Mouse (Mus musculus): Measurements from ENCODE around the gene Agtrap.

Agtrap gene

DNA sequence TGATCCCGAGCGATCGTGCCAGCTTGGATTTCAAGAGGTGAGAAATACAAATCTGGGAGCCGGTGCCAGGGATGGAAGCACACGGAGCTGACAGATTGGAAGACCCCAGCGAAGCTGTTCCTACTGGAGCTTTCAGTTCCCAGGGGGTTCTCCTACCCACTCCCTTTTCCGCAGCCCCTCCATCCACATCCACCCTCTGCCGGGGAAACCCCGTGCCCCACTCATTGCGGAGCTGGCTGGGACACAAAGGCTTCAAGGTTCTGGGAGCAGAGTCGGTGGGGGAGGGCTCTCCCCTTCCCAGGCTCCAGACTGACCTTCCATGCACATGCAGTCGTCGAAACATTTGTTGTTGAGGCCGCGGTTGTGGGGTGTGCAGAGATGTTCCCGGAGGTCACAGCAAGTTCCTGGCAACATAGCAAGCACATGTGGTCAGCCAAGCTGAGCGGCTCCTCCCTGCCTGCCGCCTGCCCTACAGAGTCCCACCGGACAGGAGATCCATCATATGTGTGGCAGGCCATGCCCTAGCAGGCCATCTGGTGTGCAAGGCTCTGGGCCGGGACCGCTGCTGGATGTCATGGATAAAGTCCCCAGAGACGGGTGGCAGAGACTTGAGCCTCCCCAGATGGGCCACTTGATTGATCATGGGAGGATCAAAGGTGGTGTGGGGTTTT lies 19.9 kb upstream of the Agtrap start:
- in situ Hi-C loops (cut with MboI, MseI), result no loop called here

DNA sequence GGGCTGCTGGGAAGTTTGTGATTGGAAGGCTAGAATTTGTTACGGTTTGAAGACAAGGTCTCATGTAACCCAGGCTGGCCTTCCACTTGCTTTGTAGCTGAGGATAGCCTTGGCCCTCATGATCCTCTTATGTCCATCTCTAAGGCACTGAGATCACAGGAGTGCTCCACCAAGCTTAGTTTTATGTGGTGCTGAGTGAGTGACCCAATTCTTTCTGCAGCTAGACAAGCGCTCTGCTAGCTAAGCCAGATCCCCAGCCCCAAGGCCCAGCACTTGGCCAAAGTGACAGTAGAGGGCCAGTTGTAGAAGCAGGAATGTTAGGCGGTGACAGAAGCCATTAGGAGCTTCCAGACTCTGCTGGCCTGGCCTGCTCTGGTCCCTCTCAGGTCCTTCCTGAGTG lies 16.3 kb upstream of the Agtrap start:
- in situ Hi-C loops (cut with MboI, MseI), result no loop called here

DNA sequence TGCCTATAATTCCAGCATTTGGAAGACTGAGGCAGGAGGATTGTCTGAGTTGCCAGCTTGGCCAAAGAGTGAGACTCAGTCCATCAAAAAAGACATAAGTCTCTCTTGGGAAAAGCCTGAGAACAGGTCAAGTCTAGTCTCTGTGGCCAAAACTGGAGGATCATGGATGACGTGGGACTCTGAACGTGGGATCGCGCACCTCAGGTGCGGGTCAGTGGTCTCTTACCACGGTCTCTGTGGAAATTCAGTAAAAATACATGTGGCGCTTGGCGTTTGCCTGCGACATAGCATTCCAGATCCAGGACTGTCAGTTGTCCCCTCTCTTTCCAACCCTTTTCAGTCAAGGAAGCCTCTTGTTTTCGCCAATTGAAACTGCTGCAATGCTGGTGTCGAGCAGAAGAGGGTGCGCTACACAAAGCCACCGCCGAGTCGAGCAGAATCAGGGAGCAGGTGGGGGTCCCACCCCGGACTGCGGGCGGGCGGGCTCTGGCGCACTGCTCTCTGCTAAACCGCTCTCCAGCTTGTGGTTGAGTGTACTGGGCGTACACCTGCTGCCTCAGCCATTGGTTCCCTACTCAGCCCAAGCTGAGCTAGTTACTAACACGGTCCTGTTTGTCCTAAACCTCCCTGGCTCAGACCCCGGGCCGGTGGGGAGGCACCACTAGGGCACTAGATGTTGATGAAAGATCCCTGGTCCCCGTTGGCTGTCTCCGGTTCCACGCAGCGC lies 14.1 kb upstream of the Agtrap start:
- in situ Hi-C loops (cut with MboI, MseI), result no loop called here

DNA sequence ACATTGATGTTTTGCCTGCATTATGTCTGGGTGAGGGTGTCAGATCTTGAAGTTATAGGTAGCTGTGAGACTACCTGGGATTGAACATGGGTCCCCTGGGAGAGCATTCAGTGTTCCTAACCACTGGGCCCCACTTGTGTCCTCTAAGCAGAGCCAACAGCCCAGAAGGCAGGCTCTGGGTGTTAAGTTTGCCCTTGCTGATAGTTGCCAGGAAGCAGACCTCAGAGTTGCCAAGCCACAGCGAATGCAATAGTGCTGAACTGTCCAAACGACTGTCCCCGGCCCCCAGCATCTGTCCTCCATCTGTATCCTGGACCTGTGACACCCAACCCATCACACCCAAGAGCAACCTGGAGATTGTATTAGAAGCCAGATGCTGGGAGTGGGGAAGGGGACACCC lies 10.8 kb upstream of the Agtrap start:
- in situ Hi-C loops (cut with MboI, MseI), result no loop called here

DNA sequence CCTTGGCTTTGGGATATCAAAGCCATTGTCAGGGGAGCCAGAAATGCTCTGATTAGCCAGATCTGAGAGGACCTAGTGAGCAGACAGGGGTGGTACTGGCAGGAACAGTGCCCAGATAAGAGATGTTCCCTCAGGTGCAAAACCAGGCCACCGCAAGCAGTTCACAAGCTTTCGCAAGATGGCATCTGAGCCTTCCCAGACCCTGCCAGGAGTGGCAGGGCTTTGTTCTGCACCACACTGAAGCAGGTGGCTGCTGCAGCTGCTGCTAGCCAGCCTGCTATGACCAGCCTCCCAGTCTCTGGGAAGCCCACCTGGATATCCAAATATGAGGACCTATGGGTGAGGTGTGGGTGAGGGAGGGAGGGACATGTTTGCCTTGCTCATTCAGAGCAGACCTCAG lies 10.1 kb upstream of the Agtrap start:
- in situ Hi-C loops (cut with MboI, MseI), result no loop called here

DNA sequence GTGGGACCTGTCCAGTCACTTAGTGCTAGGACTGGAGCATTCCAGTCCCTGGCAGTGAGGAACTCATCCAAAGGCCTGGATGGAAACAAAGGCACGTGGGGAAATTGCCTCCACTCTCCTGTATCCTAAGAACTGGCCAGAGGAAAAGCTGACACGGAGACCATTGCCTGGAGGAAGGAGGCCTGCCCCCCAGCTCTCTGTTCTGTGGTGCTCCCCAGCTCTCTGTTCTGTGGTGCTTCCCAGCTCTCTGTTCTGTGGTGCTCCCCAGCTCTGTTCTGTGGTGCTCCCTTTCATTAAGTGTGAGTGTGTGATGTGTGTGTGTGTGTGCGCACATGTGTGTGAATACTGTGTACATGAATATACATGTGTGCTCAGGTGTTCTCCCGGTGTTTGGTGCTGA lies 7.2 kb upstream of the Agtrap start:
- in situ Hi-C loops (cut with MboI, MseI), result no loop called here

DNA sequence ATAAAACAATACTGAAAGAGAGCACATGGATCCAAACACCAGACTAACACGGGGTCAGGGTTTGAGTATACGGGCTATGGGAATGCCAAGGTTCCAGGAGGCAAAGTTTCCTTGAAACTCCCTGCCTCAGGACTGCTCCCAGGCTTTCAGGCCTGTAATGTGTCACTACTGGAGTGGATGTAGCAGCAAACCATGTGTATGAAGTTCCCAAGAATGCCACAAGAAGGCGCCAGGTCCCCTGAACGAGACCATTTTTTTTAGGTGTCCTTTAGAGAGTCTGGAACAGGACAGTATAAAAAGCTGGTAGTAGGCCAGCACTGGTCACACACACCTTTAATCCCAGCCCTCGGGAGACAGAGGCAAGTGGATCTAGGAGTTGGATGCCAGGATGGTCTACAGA lies 6.3 kb upstream of the Agtrap start:
- in situ Hi-C loops (cut with MboI, MseI), result no loop called here

DNA sequence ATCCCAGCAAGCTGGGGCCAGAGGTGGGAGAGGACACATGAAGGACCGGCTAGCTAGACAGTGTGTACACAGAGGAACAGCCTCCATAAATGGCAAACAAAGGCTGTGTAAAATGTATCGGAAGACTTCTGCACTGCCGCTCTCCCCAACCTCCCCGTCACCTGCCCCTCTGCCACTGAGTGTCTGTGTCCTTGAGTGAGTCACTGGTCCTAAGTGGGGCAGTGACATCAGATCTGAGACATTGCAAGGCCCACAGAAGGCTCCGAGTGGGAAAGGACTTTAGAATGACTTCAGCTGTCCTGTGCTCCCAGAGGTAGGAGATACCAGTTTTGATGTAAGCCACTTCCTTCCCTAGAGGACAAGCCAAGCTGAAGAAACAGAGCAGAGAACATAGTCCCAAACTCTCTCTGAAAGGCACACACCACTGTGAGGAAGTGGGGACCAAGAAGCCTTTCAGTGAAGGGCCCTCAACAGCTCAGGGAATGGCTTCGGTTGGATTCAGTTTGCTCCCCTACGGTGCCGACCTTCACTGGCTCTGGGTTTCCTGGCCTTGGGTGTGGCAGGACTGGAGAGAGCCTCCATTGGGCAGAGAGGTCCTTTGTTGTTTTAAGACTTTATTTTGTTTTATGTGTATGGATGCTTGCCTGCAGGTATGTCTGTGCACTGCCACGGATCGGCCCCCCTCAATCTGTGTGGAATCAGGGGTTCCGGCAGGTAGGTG lies 4.9 kb upstream of the Agtrap start:
- in situ Hi-C loops (cut with MboI, MseI), result no loop called here

DNA sequence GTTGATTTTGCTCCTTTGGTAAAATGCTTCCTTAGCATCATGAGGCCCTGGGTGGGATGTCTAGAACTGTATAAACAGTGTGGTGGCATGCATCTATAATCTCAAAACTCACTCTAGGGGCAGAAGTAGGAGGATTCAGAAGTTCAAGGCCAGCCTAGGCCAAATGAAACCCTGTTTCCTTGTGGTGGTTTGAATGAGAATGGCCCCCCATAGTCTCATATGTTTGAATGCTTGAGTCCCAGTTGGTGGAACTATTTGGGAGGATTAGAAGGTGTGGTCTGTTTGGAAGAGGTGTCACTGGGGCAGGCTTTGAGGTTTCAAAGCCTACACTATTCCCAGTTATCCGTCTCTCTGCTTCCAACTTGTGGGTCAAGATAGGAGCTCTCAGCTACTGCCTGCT lies 3.4 kb upstream of the Agtrap start:
- in situ Hi-C loops (cut with MboI, MseI), result no loop called here

DNA sequence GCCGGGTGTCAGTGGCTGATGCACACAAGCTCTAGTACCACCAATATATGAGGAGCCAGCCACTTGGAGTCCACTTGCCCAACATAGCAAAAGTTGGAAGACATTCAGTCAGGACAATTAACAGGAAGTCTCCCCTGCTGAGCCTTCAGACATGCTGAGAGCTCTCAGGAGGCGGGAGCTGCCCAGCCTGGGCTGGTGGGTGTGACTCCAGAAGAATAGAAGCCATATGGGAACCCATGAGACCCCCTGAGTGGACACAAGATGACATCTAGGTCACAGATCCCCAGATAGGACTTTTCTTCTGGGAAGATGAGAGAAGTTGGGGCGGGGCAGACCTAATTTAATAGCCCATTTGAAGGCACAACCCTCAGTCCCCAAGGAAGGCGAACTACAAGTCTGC lies 1.3 kb upstream of the Agtrap start:
- in situ Hi-C loops (cut with MboI, MseI), result loop anchor here in 1 of 2 experiments (5.0 kb wide), 1 partner anchor 47 kb away; no protein-coding TSS in a partner anchor

DNA sequence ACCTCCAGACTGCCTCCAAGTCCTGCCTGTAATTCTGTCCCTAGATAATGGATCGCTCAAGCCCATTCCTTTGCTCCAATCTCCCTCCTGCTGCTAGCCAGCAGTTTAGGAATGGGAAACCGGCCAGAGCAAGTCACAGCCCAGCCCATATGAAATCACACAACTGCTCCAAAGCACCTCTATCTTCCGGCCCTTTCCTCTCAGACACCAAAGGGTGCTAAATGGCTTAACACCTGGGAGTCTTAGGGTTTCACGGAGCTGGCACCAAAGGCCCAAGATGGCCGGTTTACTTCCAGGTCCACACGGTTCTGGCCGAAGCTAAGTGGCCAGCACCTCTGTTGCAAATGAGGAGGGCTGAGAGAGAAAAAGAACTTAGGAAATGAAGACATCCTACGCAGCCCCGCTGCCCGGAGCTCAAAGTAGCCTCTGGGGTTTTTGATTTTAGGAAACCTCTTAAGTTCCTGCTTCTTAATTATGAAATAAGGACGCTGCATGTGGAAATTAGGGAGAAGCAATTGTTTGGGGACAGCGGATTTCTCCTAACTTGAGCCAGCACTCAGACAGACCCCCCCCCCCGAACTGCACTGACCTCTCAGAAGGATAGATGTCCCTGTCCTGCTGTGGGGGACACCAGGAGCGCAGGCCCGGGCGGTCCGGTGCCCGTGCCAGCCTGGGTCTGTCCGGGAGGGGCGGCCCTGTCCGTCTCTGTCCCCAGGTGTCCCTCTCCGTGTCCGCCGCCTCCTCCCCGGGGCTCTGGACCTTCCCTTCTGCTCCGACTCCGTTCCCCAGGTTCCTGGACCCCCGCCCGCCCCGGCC lies 532 bp downstream of the Agtrap start:
- in situ Hi-C loops (cut with MboI, MseI), result loop anchor here in 1 of 2 experiments (5.0 kb wide), 1 partner anchor 45 kb away; no protein-coding TSS in a partner anchor

DNA sequence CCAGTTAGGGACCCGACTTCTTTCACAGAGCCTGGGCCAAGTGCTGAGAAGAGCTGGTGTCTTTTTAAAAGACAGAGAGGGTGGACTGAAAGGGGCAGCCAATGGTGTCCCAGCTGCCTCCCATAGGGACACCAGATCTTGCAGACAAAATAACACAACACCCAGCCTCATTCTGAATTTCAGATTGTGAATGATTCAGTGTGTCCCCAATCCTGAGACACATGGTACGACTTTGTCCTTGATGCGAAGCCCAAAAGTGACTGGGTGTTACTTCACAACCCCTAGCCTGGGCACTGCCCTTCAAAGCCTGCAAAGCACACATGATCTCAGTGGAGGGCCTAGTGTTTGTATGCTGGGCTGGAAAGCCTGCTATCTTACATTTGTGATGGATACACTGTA lies 1.9 kb downstream of the Agtrap start:
- in situ Hi-C loops (cut with MboI, MseI), result loop anchor here in 1 of 2 experiments (5.0 kb wide), 1 partner anchor 44 kb away; no protein-coding TSS in a partner anchor

DNA sequence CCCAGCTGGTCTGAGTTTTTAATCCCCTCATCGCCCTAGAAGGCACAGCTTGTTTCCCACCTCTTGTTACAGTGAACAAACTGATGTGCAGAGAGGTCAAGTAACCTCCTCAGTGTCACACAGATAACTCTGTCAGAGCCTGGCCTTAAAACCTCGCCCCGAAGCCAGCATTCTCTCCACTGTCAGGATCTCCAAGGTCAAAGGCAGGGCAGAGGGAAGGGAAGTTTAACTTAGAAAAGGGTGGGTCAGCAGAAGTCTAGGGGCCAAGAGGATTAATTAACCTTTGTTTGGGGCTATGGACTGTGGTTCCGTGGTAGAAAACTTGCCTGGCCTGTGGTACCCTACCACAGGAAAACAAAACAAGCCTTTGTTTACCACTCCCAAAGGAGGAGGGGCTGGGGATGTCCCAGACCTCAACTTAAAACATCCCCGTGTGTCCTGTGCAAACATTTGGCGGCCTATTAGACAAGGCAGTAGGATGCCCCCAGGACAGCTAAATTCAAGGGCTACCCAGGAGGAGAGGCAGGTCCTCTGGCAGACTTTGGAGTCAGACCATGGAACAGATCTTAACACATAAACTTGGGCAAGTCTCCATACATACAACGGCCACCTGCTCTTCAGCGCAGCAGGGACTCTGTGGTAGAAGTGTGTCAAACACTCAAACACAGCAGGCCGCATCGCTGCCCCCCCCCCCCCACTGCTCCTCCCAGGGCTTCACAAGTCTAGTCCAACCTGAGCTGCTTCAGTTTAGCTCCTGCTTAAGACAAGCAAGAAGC lies 2.5 kb downstream of the Agtrap start:
- in situ Hi-C loops (cut with MboI, MseI), result loop anchor here in 1 of 2 experiments (5.0 kb wide), 1 partner anchor 43 kb away; no protein-coding TSS in a partner anchor

DNA sequence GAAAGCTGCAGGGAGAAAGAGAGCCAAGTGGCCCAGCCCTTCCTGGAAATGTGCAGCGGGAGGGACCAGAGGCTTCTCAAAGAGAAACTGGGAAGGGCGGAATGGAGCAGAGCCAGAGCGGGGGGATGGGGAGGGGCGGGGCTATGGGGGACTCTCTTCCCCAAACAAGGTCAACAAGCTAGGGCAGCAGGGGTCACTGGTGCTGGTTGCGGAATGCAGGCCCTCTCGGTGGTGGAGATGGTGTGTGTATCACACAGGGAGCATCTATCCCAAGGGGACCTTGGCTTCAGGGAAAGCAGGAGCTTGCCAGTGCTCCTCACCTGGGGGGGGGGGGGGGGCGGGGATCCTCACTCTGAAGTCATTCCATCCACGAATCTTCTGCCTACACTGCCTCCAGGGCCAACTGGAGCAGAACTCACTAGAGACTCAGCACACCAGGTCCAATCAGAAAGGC lies 3.5 kb downstream of the Agtrap start:
- in situ Hi-C loops (cut with MboI, MseI), result no loop called here

DNA sequence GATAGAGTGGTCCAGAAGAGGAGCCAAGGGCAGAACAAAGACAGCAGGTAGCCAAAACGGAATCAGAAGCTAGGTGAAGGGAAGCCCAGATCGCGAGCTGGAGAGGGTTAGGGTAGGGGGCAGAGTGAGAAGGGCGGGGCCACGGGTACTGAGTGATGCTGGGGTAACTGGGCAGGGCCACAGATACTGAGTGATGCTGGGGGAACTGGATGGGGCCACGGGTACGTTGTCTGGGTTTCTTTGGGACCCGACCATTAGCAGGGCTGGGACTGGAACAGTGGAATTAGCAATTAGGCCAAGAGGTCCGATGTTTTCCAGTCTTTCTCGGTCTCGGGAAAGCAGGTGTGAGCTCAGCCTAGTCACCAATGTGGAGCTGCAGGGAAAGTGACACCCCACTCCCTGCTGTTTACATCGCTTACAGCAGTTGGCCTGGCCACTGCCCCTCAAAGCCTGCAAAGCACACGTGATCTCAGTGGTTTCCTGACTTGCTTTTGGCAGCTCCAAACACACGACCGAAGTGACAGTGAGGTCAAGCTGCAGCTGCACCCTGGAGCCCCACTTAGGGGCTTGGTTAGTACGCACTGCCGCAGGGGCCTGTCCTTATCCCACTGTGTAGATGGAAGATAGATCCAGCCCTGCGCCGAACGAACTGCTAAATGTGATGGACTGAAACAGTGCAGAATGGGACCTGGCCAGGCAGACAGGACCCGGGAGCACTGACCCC lies 4.5 kb downstream of the Agtrap start:
- in situ Hi-C loops (cut with MboI, MseI), result no loop called here

DNA sequence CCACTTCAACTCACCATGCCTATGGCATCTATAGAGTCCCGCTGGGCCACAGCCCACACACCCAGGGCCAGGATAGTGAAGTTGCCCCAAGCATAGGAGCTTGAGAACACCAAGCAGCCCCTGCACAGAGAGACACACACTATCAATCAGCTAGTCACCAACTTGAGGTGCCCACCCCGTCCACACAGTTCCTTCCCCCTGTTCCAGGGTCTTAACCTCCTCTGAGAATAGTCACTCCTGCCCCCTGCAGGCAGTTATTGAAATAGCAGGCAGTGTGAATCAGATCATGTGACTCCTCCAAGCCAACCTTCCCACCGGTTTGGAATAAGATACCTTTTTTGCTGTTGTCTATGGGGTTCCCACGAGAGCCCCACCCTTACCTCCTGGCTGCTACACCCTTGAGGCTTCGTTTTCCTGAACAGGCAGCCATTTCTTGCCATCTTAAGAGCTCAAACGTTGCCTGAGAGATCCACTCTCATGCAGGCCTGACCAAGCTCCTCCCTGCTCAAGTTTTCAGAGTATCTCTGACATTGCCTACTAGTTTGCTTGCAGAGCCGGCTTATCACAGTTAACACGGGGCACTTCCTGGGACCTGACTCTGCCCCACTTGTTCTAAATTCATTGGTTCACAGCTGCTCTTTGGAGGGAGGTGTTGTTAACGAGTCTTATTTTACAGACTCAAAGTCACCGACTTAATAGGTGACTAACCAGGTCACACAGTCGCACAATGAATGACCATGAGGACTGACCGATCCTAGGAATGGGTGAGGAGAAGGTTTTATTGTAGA lies 5.4 kb downstream of the Agtrap start:
- in situ Hi-C loops (cut with MboI, MseI), result no loop called here

DNA sequence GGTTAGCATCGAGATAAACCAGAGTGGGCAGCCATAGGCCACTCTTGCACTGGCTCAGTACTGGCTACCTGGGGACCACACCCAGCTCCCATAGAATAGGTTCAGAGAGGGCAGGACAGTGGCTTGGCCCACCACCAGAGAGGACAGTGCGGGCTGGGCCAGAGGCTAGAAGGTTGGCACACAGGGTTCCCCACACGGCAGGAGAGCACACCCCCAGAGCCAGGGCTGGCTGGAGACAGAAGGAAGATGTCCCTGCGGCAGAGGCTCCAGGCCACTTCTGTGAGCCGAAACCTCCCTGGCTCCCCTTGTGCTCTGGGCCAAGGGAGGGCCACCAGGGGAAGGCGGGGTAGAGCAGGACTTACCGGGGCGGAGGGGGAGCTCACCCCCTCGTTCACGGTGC lies 6.6 kb downstream of the Agtrap start:
- in situ Hi-C loops (cut with MboI, MseI), result no loop called here

DNA sequence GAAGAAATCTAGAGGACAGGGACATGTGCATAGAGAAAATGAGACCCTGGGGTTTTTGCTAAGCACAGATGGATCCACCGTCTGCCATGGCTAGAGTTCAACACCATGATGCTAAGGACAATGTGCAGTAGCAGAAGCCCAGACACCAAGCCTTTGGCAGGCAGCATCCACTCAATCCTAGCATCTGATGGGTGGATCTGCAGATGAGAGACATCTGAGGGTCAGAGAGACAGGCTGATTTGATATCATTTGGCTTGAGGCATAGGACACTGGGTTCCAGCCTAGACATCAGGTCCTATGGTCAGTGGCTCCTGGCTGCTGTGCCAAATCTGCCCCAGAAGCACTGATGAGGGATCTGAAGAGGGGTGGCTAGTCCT lies 7.2 kb downstream of the Agtrap start:
- in situ Hi-C loops (cut with MboI, MseI), result no loop called here

DNA sequence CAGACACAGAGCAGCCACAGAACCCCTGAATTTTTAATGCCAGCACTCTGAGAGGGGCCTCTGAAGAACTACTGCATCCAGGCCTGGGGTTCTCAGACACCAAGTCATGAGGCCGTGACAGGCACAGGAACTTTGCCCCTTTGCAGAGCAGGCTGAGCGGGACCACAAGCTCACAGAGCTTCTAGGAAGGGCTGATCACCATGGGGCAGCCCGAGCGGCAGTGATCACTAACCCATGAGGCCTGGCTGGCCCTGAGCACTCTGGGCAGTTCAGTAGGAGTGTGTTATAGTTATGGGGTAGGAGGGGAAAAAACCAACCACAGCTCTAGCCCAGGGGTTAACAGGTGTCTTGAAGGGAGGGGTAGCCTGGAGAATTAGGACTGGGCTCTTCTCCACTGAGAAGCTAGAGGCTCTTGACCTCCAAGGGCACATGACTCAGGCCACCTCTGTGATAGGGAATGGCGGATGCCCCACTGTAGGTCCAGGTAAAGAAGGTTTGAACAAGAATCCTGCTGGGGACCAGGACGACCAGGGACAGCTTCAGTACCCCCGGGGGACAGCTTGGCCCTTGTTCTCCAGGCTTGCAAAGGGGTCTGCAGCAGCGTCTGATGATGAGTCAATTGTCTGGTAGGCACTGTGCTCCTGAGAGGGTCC lies 7.8 kb downstream of the Agtrap start:
- in situ Hi-C loops (cut with MboI, MseI), result no loop called here

All from T-helper 17 cell (primary cell).